Mouse (Mus musculus) intestine, postnatal 0 days (tissue): ENCODE measurements around the gene Egfl8. TPM values are rescaled to one million over a fixed set of nuclear protein-coding genes. Genes with fewer than 3 reads are reported as not detected.

Experiments
- ATAC-seq: fragments of 200-750 bp; cut with Nextera tagmentation; 2 replicates; pipeline ENCODE4 v1.8.0; 2017; ENCODE audit warnings: mild to moderate bottlenecking, moderate TSS enrichment, moderate library complexity
- H3K27ac ChIP-seq: fragments of 300-500 bp; sonication (generic); 2 replicates; pipeline ENCODE4 v1.5.1; 2014; ENCODE audit warnings: mild to moderate bottlenecking, low read depth, low read length, moderate library complexity
- H3K27me3 ChIP-seq: fragments of 300-500 bp; sonication (generic); replicated peaks from 2 replicates; pipeline ENCODE4 v1.6.1; 2014; ENCODE audit warnings: low read length, mixed read lengths; ENCODE audit not compliant: control insufficient read depth, insufficient read depth
- H3K36me3 ChIP-seq: fragments of 300-500 bp; sonication (generic); 2 replicates; pipeline ENCODE4 v1.6.1; 2014; ENCODE audit warnings: mild to moderate bottlenecking, moderate library complexity; ENCODE audit not compliant: control insufficient read depth, insufficient read depth
- H3K4me1 ChIP-seq: fragments of 300-500 bp; sonication (generic); replicated peaks from 2 replicates; pipeline ENCODE4 v1.6.1; 2014; ENCODE audit warnings: antibody characterized with exemption, low read length, mixed read lengths; ENCODE audit not compliant: control insufficient read depth, insufficient read depth
- H3K4me2 ChIP-seq: fragments of 300-500 bp; sonication (generic); replicated peaks from 2 replicates; pipeline ENCODE4 v1.6.1; 2014; ENCODE audit warnings: low read depth, mild to moderate bottlenecking, moderate library complexity
- H3K4me3 ChIP-seq: fragments of 300-500 bp; sonication (generic); 2 replicates; pipeline ENCODE4 v1.5.1; 2014; ENCODE audit warnings: low read depth, low read length
- H3K9ac ChIP-seq: fragments of 300-500 bp; sonication (generic); 2 replicates; pipeline ENCODE4 v1.6.1; 2014; ENCODE audit warnings: mild to moderate bottlenecking, low read depth, low read length
- H3K9me3 ChIP-seq: fragments of 300-500 bp; sonication (generic); 2 replicates; pipeline ENCODE4 v1.6.1; 2016; ENCODE audit warnings: mixed run types; ENCODE audit not compliant: control insufficient read depth
- CTCF ChIP-seq: sonication (generic); IDR thresholded peaks from 2 replicates; pipeline ENCODE4 v1.5.1; 2016; ENCODE audit warnings: low read depth, mild to moderate bottlenecking, control low read depth, antibody characterized with exemption, moderate library complexity
- WGBS: fragments of 180-500 bp; shearing (Covaris S2); extraction: QIAGEN DNeasy Blood & Tissue Kit; methylation state at CpG from one replicate; pipeline ENCODE4 v1.1.7; 2014; 5-methylcytosine and 5-hydroxymethylcytosine counted together
- polyA plus RNA-seq: library from polyadenylated mRNA; unstranded; fragments of >200 nt; fragmentation: Nextera tagmentation; extraction: Ambion mirVana; gene quantifications from 2 replicates; pipeline ENCODE4 v1.2.1, GENCODE M21; 2015

Gene Egfl8
- polyA plus RNA-seq, 1 experiment from 2014 or later = 2.5 TPM

GRCm38 (mm10) chr17:34603375-34604060 is 12.3 kb downstream of the Egfl8 start, which contains the start of gene Rnf5:
Rnf5 (minus strand) TSS chr17:34603690.
- Histone ChIP-seq H3K4me3 (peak within 1 kb of the TSS; percentile 79), H3K9me3 (no peaks in the 10 kb centered on the region), H3K27me3 (no peaks in the 10 kb centered on the region), H3K4me2 (peak within 1 kb of the TSS; percentile 91), H3K36me3 (peaks cover 21% of the 10 kb centered on the region; the same call in 1 of the 2 replicates), H3K9ac (peak within 1 kb of the TSS; percentile 85), H3K27ac (peak within 1 kb of the TSS; percentile 91), H3K4me1 (peaks cover 7% of the 10 kb centered on the region; the same call in 1 of the 2 replicates)
- peak; percentile 95 for ATAC-seq
- WGBS = 1% methylated on average over 30 of the region's 30 CpGs
- TF ChIP-seq CTCF = no peak

GRCm38 (mm10) chr17:34601796-34602195 is 14.0 kb downstream of the Egfl8 start:
- WGBS = 85% methylated on average over 11 of the region's 12 CpGs
- Histone ChIP-seq H3K36me3 (peaks cover 20% of the 10 kb centered on the region; the same call in 1 of the 2 replicates), H3K9ac (no peak overlapping the region), H3K27ac (no peak overlapping the region), H3K27me3 (no peaks in the 10 kb centered on the region), H3K9me3 (no peaks in the 10 kb centered on the region), H3K4me3 (no peak overlapping the region), H3K4me1 (peaks cover 9% of the 10 kb centered on the region; the same call in 1 of the 2 replicates), H3K4me2 (no peak overlapping the region)
- no peak for ATAC-seq
- no peak for TF ChIP-seq CTCF

- no peak for ATAC-seq
- Histone ChIP-seq H3K36me3 (peaks cover 36% of the 10 kb centered on the region; the same call in 1 of the 2 replicates), H3K4me2 (no peak overlapping the region), H3K4me1 (peaks cover 5% of the 10 kb centered on the region; the same call in 1 of the 2 replicates), H3K27me3 (no peaks in the 10 kb centered on the region), H3K9ac (no peak overlapping the region), H3K27ac (no peak overlapping the region), H3K9me3 (no peaks in the 10 kb centered on the region), H3K4me3 (no peak overlapping the region)
- WGBS = 72% methylated on average over 9 of the region's 9 CpGs
- no peak for TF ChIP-seq CTCF
Observed at GRCm38 (mm10) chr17:34599891-34600290, 15.9 kb downstream of the Egfl8 start.

- ATAC-seq = no peak
- 0 out of 2 replicates have a peak within 1 kb of the TSS, but pooled peaks have one; percentile 17 for H3K9ac ChIP-seq
- peaks cover 45% of the 10 kb centered on the region; the same call in 1 of the 2 replicates for H3K36me3 ChIP-seq
- H3K4me2 ChIP-seq = 0 out of 2 replicates have a peak within 1 kb of the TSS, but pooled peaks have one; percentile 6
- 21% methylated on average over 6 of the region's 6 CpGs for WGBS
- no peaks in the 10 kb centered on the region for H3K27me3 ChIP-seq
- H3K4me1 ChIP-seq = peaks cover 2% of the 10 kb centered on the region; the same call in 1 of the 2 replicates
- no peak within 1 kb of the TSS; the same call in 1 of the 2 replicates for H3K27ac ChIP-seq
- no peak within 1 kb of the TSS for H3K4me3 ChIP-seq
- H3K9me3 ChIP-seq = no peaks in the 10 kb centered on the region
- no peak for TF ChIP-seq CTCF
Observed at GRCm38 (mm10) chr17:34597566-34598095, 18.1 kb downstream of the Egfl8 start, which contains the start of gene Ager. Ager (plus strand) TSS chr17:34597862.

GRCm38 (mm10) chr17:34596098-34596497 is 19.7 kb downstream of the Egfl8 start:
- Histone ChIP-seq H3K4me3 (no peak overlapping the region), H3K9me3 (no peaks in the 10 kb centered on the region), H3K27me3 (no peaks in the 10 kb centered on the region), H3K27ac (no peak overlapping the region), H3K4me2 (no peak overlapping the region), H3K4me1 (peaks cover 2% of the 10 kb centered on the region; the same call in 1 of the 2 replicates), H3K9ac (no peak overlapping the region), H3K36me3 (peaks cover 38% of the 10 kb centered on the region; the same call in 1 of the 2 replicates)
- TF ChIP-seq CTCF = no peak
- 50% methylated on average over 8 of the region's 8 CpGs for WGBS
- ATAC-seq = no peak
